Mouse (Mus musculus) embryonic facial prominence, embryonic 14.5 days (tissue): ENCODE results near the gene Slit1. TPM values are rescaled to one million over a fixed set of nuclear protein-coding genes. Genes with fewer than 3 reads are reported as not detected.
A peak's percentile ranks its signal among the peaks of the same experiment; 100 is the strongest.

Source experiments
- ATAC-seq: fragments of 200-750 bp; cut with Nextera tagmentation; 2 replicates; pipeline ENCODE4 v1.8.0; 2017; ENCODE audit warnings: low read depth, moderate number of reproducible peaks, moderate TSS enrichment
- DNase-seq: peaks from one replicate; pipeline ENCODE4 v3.0.0-alpha.2; 2015; ENCODE audit warnings: low spot score
- H3K27ac ChIP-seq: fragments of 300-500 bp; sonication (generic); replicated peaks from 2 replicates; pipeline ENCODE4 v1.5.1; 2014; ENCODE audit warnings: low read depth, mild to moderate bottlenecking, low read length, moderate library complexity
- H3K27me3 ChIP-seq: fragments of 300-500 bp; sonication (generic); replicated peaks from 2 replicates; pipeline ENCODE4 v1.6.1; 2014; ENCODE audit warnings: low read length; ENCODE audit not compliant: control insufficient read depth, insufficient read depth
- H3K36me3 ChIP-seq: fragments of 300-500 bp; sonication (generic); 2 replicates; pipeline ENCODE4 v1.6.1; 2014; ENCODE audit warnings: low read length, mixed read lengths; ENCODE audit not compliant: control insufficient read depth, insufficient read depth
- H3K4me1 ChIP-seq: fragments of 300-500 bp; sonication (generic); 2 replicates; pipeline ENCODE4 v1.6.1; 2014; ENCODE audit warnings: antibody characterized with exemption, low read length; ENCODE audit not compliant: control insufficient read depth, insufficient read depth
- H3K4me2 ChIP-seq: fragments of 300-500 bp; sonication (generic); 2 replicates; pipeline ENCODE4 v1.6.1; 2014; ENCODE audit warnings: low read depth, mild to moderate bottlenecking, low read length, moderate library complexity, mixed read lengths
- H3K4me3 ChIP-seq: fragments of 300-500 bp; sonication (generic); 2 replicates; pipeline ENCODE4 v1.5.1; 2014; ENCODE audit warnings: low read depth, mild to moderate bottlenecking, low read length
- H3K9ac ChIP-seq: fragments of 300-500 bp; sonication (generic); 2 replicates; pipeline ENCODE4 v1.6.1; 2014; ENCODE audit warnings: low read depth, mild to moderate bottlenecking, low read length, moderate library complexity, mixed read lengths
- H3K9me3 ChIP-seq: fragments of 300-500 bp; sonication (generic); 2 replicates; pipeline ENCODE4 v1.6.1; 2016; ENCODE audit warnings: low read length; ENCODE audit not compliant: control insufficient read depth
- WGBS: fragments of 180-500 bp; shearing (Covaris S2); extraction: QIAGEN DNeasy Blood & Tissue Kit; methylation state at CpG from one replicate; pipeline ENCODE4 v1.1.7; 2014; 5-methylcytosine and 5-hydroxymethylcytosine counted together
- polyA plus RNA-seq: library from polyadenylated mRNA; unstranded; fragments of >200 nt; fragmentation: Nextera tagmentation; extraction: Ambion mirVana; gene quantifications from 2 replicates; pipeline ENCODE4 v1.2.1, GENCODE M21; 2014

The Slit1 gene
- polyA plus RNA-seq, 1 experiment from 2014 or later: 1.7 TPM

DNA sequence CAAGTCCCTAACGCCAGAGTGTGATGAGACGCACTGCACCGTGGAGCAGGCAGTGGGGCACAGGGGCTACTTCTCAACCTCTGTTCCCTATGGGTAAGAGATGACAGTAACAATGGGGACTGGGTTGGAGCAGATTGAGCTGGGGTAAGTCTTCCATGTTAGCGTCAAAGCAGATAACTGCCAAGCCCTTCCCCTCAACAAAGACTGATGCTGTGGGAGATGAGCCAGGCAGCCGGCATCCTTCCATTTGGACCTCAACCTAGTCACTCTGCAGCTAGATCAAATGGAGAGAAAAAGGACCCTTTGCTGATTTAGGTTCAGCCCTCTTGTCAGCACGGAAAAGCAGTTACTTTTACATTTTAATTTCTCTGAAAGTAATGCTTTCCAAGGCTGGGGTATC lies 40.8 kb downstream of the Slit1 start:
- Histone ChIP-seq H3K9ac (no peak overlapping the region), H3K4me2 (no peak overlapping the region), H3K9me3 (no peaks in the 10 kb centered on the region), H3K4me1 (no peaks in the 10 kb centered on the region), H3K4me3 (no peak overlapping the region), H3K27ac (no peak overlapping the region), H3K36me3 (no peaks in the 10 kb centered on the region), H3K27me3 (peaks cover 3% of the 10 kb centered on the region; the same call in 1 of the 2 replicates)
- 81% methylated on average over 6 of the region's 6 CpGs for WGBS
- ATAC-seq (no peak), DNase-seq (no peak)

- no peaks in the 10 kb centered on the region for H3K27me3 ChIP-seq
- no peak overlapping the region for H3K4me3 ChIP-seq
- no peaks in the 10 kb centered on the region for H3K4me1 ChIP-seq
- 55% methylated on average over 5 of the region's 5 CpGs for WGBS
- DNase-seq: no peak
- no peaks in the 10 kb centered on the region for H3K36me3 ChIP-seq
- no peak overlapping the region for H3K4me2 ChIP-seq
- H3K9me3 ChIP-seq: no peaks in the 10 kb centered on the region
- ATAC-seq: no peak
- H3K9ac ChIP-seq: no peak overlapping the region
- no peak overlapping the region for H3K27ac ChIP-seq
Observed at GRCm38 (mm10) chr19:41698857-41699424, 44.5 kb downstream of the Slit1 start.

DNA sequence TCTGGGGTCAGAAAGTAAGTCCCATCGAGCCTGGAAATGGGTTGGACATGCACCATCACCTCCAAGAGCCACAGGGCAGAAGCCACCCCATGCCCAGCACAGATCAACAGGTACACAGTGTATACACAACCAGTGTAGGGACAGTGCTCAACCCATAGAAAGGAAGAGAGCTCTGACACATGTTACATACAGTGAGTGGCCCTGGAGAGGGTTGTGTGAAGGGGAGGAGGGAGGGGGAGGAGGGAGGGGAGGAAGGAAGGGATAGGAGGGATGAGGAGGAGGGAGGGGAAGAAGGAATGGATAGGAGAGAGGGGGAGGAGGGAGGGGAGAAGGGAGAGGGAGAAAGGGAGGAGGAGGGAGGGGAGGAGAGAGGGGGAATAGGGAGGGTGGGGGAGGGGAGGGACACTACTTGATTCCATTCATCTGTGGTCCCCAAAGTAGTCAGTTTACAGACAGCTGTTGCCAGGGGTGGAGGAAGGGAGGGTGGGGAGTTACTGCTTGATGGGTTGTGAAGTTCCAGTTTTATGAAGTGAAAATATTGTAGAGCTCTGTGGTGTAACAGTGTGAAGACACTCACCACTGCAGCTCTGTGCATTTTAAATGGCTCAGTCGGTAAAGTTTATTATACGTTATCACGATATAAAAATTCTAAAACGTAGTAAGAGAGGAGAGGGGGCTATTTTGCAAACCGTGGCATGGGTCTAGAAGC lies 45.5 kb downstream of the Slit1 start:
- no peaks in the 10 kb centered on the region for H3K27me3 ChIP-seq
- H3K36me3 ChIP-seq: no peaks in the 10 kb centered on the region
- no peak overlapping the region for H3K4me3 ChIP-seq
- H3K9me3 ChIP-seq: no peaks in the 10 kb centered on the region
- 69% methylated on average over 6 of the region's 6 CpGs for WGBS
- DNase-seq (no peak), ATAC-seq (peak; percentile 31; the same call in 1 of the 2 replicates)
- no peak overlapping the region for H3K27ac ChIP-seq
- H3K4me1 ChIP-seq: no peaks in the 10 kb centered on the region
- no peak overlapping the region for H3K9ac ChIP-seq
- no peak overlapping the region for H3K4me2 ChIP-seq

GRCm38 (mm10) chr19:41697111-41697806 lies 46.2 kb downstream of the Slit1 start:
- Histone ChIP-seq H3K4me1 (no peaks in the 10 kb centered on the region), H3K4me2 (no peak overlapping the region), H3K9ac (no peak overlapping the region), H3K9me3 (no peaks in the 10 kb centered on the region), H3K36me3 (no peaks in the 10 kb centered on the region), H3K27me3 (no peaks in the 10 kb centered on the region), H3K27ac (no peak overlapping the region), H3K4me3 (no peak overlapping the region)
- DNase-seq (peak; percentile 73), ATAC-seq (peak; percentile 80; the same call in 1 of the 2 replicates)
- 35% methylated on average over 9 of the region's 9 CpGs for WGBS

- H3K4me2 ChIP-seq: no peak overlapping the region
- ATAC-seq (no peak), DNase-seq (no peak)
- H3K9me3 ChIP-seq: no peaks in the 10 kb centered on the region
- no peak overlapping the region for H3K9ac ChIP-seq
- no peaks in the 10 kb centered on the region for H3K4me1 ChIP-seq
- H3K4me3 ChIP-seq: no peak overlapping the region
- no peak overlapping the region for H3K27ac ChIP-seq
- 79% methylated on average over 9 of the region's 9 CpGs for WGBS
- H3K27me3 ChIP-seq: no peaks in the 10 kb centered on the region
- H3K36me3 ChIP-seq: no peaks in the 10 kb centered on the region
Observed at GRCm38 (mm10) chr19:41696443-41696842, 47.0 kb downstream of the Slit1 start.

GRCm38 (mm10) chr19:41695046-41695445 lies 48.4 kb downstream of the Slit1 start:
- no peak for DNase-seq
- no peaks in the 10 kb centered on the region for H3K9me3 ChIP-seq
- no peaks in the 10 kb centered on the region for H3K36me3 ChIP-seq
- no peaks in the 10 kb centered on the region for H3K4me1 ChIP-seq
- H3K4me3 ChIP-seq: no peak overlapping the region
- no peak overlapping the region for H3K4me2 ChIP-seq
- H3K27ac ChIP-seq: no peak overlapping the region
- H3K9ac ChIP-seq: no peak overlapping the region
- H3K27me3 ChIP-seq: no peaks in the 10 kb centered on the region
- ATAC-seq: no peak
- WGBS: 74% methylated on average over 6 of the region's 6 CpGs

- H3K27ac ChIP-seq: no peak overlapping the region
- no peak overlapping the region for H3K4me3 ChIP-seq
- no peaks in the 10 kb centered on the region for H3K4me1 ChIP-seq
- DNase-seq: no peak
- WGBS: 72% methylated on average over 9 of the region's 9 CpGs
- H3K4me2 ChIP-seq: no peak overlapping the region
- H3K27me3 ChIP-seq: no peaks in the 10 kb centered on the region
- no peak for ATAC-seq
- H3K9me3 ChIP-seq: no peaks in the 10 kb centered on the region
- H3K36me3 ChIP-seq: no peaks in the 10 kb centered on the region
- H3K9ac ChIP-seq: no peak overlapping the region
Observed at GRCm38 (mm10) chr19:41694610-41695009, 48.9 kb downstream of the Slit1 start.

- no peaks in the 10 kb centered on the region for H3K27me3 ChIP-seq
- no peak for ATAC-seq
Observed at GRCm38 (mm10) chr19:41693727-41694126, 49.7 kb downstream of the Slit1 start.

More at GRCm38 (mm10) chr19:41693727-41694126, 49.7 kb downstream of the Slit1 start:
- Histone ChIP-seq H3K27ac (no peak overlapping the region), H3K4me1 (no peaks in the 10 kb centered on the region), H3K4me3 (no peak overlapping the region), H3K36me3 (no peaks in the 10 kb centered on the region), H3K4me2 (no peak overlapping the region), H3K9ac (no peak overlapping the region), H3K9me3 (no peaks in the 10 kb centered on the region)
- 43% methylated on average over 5 of the region's 5 CpGs for WGBS
- DNase-seq: no peak
